Mouse (Mus musculus) thymus, adult 2 months (tissue): ENCODE measurements at regions not wholly inside any gene's neighbourhood (a gene's known extent, or its start where the extent isn't known, plus 50 kb on each side); places are given as distances from the start of the nearest gene placed in this dataset.

Experiments
- CTCF ChIP-seq: fragments of 200-500 bp; IDR thresholded peaks from 2 replicates; pipeline ENCODE4 v1.5.1; 2012; ENCODE audit warnings: mild to moderate bottlenecking, control low read depth, low read length, moderate library complexity, borderline replicate concordance; ENCODE audit not compliant: control insufficient read depth, poor library complexity, insufficient read depth; ENCODE audit errors: extremely low read depth
- POLR2A ChIP-seq: fragments of 200-500 bp; IDR thresholded peaks from 2 replicates; pipeline ENCODE4 v1.6.1; 2012; ENCODE audit warnings: mild to moderate bottlenecking, low read length, control low read depth, moderate library complexity; ENCODE audit not compliant: control insufficient read depth, poor library complexity, insufficient read depth; ENCODE audit errors: extremely low read depth

GRCm38 (mm10) chr13:52046020-52046419 lies 199.5 kb downstream of the Gadd45g start:
- no peak for TF ChIP-seq CTCF
- no peak for TF ChIP-seq POLR2A
